Mouse (Mus musculus): ENCODE data around the gene Stn1.

DNA sequence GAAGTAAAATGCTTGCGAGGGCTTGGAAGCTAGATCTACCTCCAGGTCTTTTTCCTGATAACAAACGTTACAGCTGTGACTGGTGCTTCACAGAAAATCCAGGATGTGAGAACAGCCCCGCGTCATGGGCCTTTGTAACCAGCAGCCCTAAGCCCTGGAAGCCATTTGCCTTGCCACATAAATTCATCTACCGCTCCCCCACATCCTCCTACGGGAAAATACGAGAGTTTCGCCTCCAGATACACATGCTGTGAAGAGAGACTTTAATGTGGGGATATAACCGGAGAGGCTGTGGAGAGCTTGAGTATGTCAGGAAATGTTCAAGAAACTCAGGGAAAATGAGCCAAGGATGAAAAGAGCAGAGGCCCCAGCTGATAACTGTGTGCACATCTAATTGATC lies 11.9 kb upstream of the Stn1 start:
- TF ChIP-seq GATA1 (IDR thresholded peaks at IDR 0.05; ENCODE audit: borderline replicate concordance, low read length) (no peak), FLI1 (IDR thresholded peaks at IDR 0.05; ENCODE audit: low read length) (no peak)
